Mouse (Mus musculus): ENCODE data around the gene Sorbs1. TPM values are rescaled to one million over a fixed set of nuclear protein-coding genes. Genes with fewer than 3 reads are reported as not detected.

Sorbs1 gene
- polyA plus RNA-seq, 1 experiment from 2014 or later = 73.8 TPM

GRCm38 (mm10) chr19:40256376-40257050, 257.1 kb downstream of the Sorbs1 start:
- no peak overlapping the region for H3K9ac ChIP-seq (ENCODE audit: low read depth, low read length)
- H3K4me1 ChIP-seq (replicated peaks; ENCODE audit: control insufficient read depth, insufficient read depth, low read length) = 0 out of 2 replicates have a peak, but pooled peaks cover 5% of the 10 kb centered on the region
- H3K27me3 ChIP-seq (replicated peaks; ENCODE audit: control insufficient read depth, insufficient read depth, low read length) = no peaks in the 10 kb centered on the region
- no peak for TF ChIP-seq CTCF (IDR thresholded peaks at IDR 0.05; ENCODE audit: low read depth)
- H3K27ac ChIP-seq (ENCODE audit: low read depth, low read length) = no peak overlapping the region
- ATAC-seq = no peak
- whole genome bisulfite sequencing = 54% methylated on average over 2 of the region's 2 CpGs
- H3K4me2 ChIP-seq (replicated peaks; ENCODE audit: low read depth) = no peak overlapping the region
- no peak overlapping the region for H3K4me3 ChIP-seq (ENCODE audit: low read depth, low read length)
- no peaks in the 10 kb centered on the region for H3K9me3 ChIP-seq (ENCODE audit: control insufficient read depth)
- no peaks in the 10 kb centered on the region for H3K36me3 ChIP-seq (ENCODE audit: control insufficient read depth, insufficient read depth)

- H3K4me3 ChIP-seq (ENCODE audit: low read depth, low read length) = no peak overlapping the region
- H3K4me2 ChIP-seq (replicated peaks; ENCODE audit: low read depth) = no peak overlapping the region
- H3K4me1 ChIP-seq (replicated peaks; ENCODE audit: control insufficient read depth, insufficient read depth, low read length) = 0 out of 2 replicates have a peak, but pooled peaks cover 5% of the 10 kb centered on the region
- 53% methylated on average over 1 of the region's 1 CpGs for WGBS
- no peaks in the 10 kb centered on the region for H3K9me3 ChIP-seq (ENCODE audit: control insufficient read depth)
- no peak for ATAC-seq
- no peak overlapping the region for H3K27ac ChIP-seq (ENCODE audit: low read depth, low read length)
- H3K36me3 ChIP-seq (ENCODE audit: control insufficient read depth, insufficient read depth) = no peaks in the 10 kb centered on the region
- H3K9ac ChIP-seq (ENCODE audit: low read depth, low read length) = no peak overlapping the region
- TF ChIP-seq CTCF (IDR thresholded peaks at IDR 0.05; ENCODE audit: low read depth) = no peak
- no peaks in the 10 kb centered on the region for H3K27me3 ChIP-seq (replicated peaks; ENCODE audit: control insufficient read depth, insufficient read depth, low read length)
These were observed 258.0 kb downstream of the Sorbs1 start for GRCm38 (mm10) chr19:40255561-40255960.

- TF ChIP-seq CTCF (IDR thresholded peaks at IDR 0.05; ENCODE audit: low read depth) = no peak
- WGBS = 88% methylated on average over 3 of the region's 3 CpGs
- H3K36me3 ChIP-seq (ENCODE audit: control insufficient read depth, insufficient read depth) = no peaks in the 10 kb centered on the region; the same call in 1 of the 2 replicates
These were observed 258.8 kb downstream of the Sorbs1 start for GRCm38 (mm10) chr19:40254741-40255140.

GRCm38 (mm10) chr19:40253768-40254167, 259.8 kb downstream of the Sorbs1 start:
- Histone ChIP-seq H3K27me3 (replicated peaks; ENCODE audit: control insufficient read depth, insufficient read depth, low read length) (no peaks in the 10 kb centered on the region), H3K4me2 (replicated peaks; ENCODE audit: low read depth) (no peak overlapping the region), H3K9me3 (ENCODE audit: control insufficient read depth) (no peaks in the 10 kb centered on the region), H3K27ac (ENCODE audit: low read depth, low read length) (no peak overlapping the region), H3K36me3 (ENCODE audit: control insufficient read depth, insufficient read depth) (no peaks in the 10 kb centered on the region; the same call in 1 of the 2 replicates), H3K4me3 (ENCODE audit: low read depth, low read length) (no peak overlapping the region), H3K4me1 (replicated peaks; ENCODE audit: control insufficient read depth, insufficient read depth, low read length) (peaks cover 9% of the 10 kb centered on the region; the same call in 1 of the 2 replicates), H3K9ac (ENCODE audit: low read depth, low read length) (no peak overlapping the region)
- TF ChIP-seq CTCF (IDR thresholded peaks at IDR 0.05; ENCODE audit: low read depth) = no peak
- 60% methylated on average over 13 of the region's 13 CpGs for WGBS
- ATAC-seq = no peak

More at GRCm38 (mm10) chr19:40254741-40255140, 258.8 kb downstream of the Sorbs1 start:
- H3K9ac ChIP-seq (ENCODE audit: low read depth, low read length) = no peak overlapping the region
- ATAC-seq = no peak
- no peaks in the 10 kb centered on the region for H3K9me3 ChIP-seq (ENCODE audit: control insufficient read depth)
- no peak overlapping the region for H3K4me2 ChIP-seq (replicated peaks; ENCODE audit: low read depth)
- H3K4me3 ChIP-seq (ENCODE audit: low read depth, low read length) = no peak overlapping the region
- H3K27me3 ChIP-seq (replicated peaks; ENCODE audit: control insufficient read depth, insufficient read depth, low read length) = no peaks in the 10 kb centered on the region
- H3K27ac ChIP-seq (ENCODE audit: low read depth, low read length) = no peak overlapping the region
- H3K4me1 ChIP-seq (replicated peaks; ENCODE audit: control insufficient read depth, insufficient read depth, low read length) = peaks cover 9% of the 10 kb centered on the region; the same call in 1 of the 2 replicates

GRCm38 (mm10) chr19:40251115-40251514, 262.5 kb downstream of the Sorbs1 start:
- no peak overlapping the region for H3K4me2 ChIP-seq (replicated peaks; ENCODE audit: low read depth)
- no peaks in the 10 kb centered on the region for H3K27me3 ChIP-seq (replicated peaks; ENCODE audit: control insufficient read depth, insufficient read depth, low read length)
- no peaks in the 10 kb centered on the region for H3K9me3 ChIP-seq (ENCODE audit: control insufficient read depth)
- ATAC-seq = 0 out of 2 replicates have a peak, but pooled peaks have one; percentile 6
- H3K27ac ChIP-seq (ENCODE audit: low read depth, low read length) = no peak overlapping the region
- no peak overlapping the region for H3K4me3 ChIP-seq (ENCODE audit: low read depth, low read length)
- 76% methylated on average over 4 of the region's 4 CpGs for WGBS
- H3K4me1 ChIP-seq (replicated peaks; ENCODE audit: control insufficient read depth, insufficient read depth, low read length) = peaks cover 9% of the 10 kb centered on the region
- peaks cover 4% of the 10 kb centered on the region for H3K36me3 ChIP-seq (ENCODE audit: control insufficient read depth, insufficient read depth)
- H3K9ac ChIP-seq (ENCODE audit: low read depth, low read length) = no peak overlapping the region
- no peak for TF ChIP-seq CTCF (IDR thresholded peaks at IDR 0.05; ENCODE audit: low read depth)

- H3K36me3 ChIP-seq (ENCODE audit: control insufficient read depth, insufficient read depth) = peaks cover 4% of the 10 kb centered on the region
- no peaks in the 10 kb centered on the region for H3K27me3 ChIP-seq (replicated peaks; ENCODE audit: control insufficient read depth, insufficient read depth, low read length)
- H3K9ac ChIP-seq (ENCODE audit: low read depth, low read length) = no peak overlapping the region
- H3K4me1 ChIP-seq (replicated peaks; ENCODE audit: control insufficient read depth, insufficient read depth, low read length) = peaks cover 3% of the 10 kb centered on the region
- no peak overlapping the region for H3K27ac ChIP-seq (ENCODE audit: low read depth, low read length)
- ATAC-seq = no peak
- H3K9me3 ChIP-seq (ENCODE audit: control insufficient read depth) = no peaks in the 10 kb centered on the region
- H3K4me2 ChIP-seq (replicated peaks; ENCODE audit: low read depth) = no peak overlapping the region
- no peak for TF ChIP-seq CTCF (IDR thresholded peaks at IDR 0.05; ENCODE audit: low read depth)
- 74% methylated on average over 11 of the region's 11 CpGs for WGBS
- H3K4me3 ChIP-seq (ENCODE audit: low read depth, low read length) = no peak overlapping the region
These were observed 264.2 kb downstream of the Sorbs1 start for GRCm38 (mm10) chr19:40249352-40249751.

Data from intestine, postnatal 0 days (tissue).